Mouse (Mus musculus) mouse embryonic stem cell (cell line): ENCODE data around the gene Clic4.

Experiments used
- in situ Hi-C, 2 experiments: fragments of 300-500 bp; cut with MboI; formaldehyde crosslinking; loops; 1 replicate in 1 of 2; 3 replicates in 1 of 2; pipeline ENCODE4 v1.14.3; 2019 to 2020; ENCODE audit warnings: low sequenced_read_pairs in 2 of 2, low pct_unique_long_range_greater_than_20kb in 1 of 2, mixed read lengths in 1 of 2; ENCODE audit not compliant: unreplicated experiment in 1 of 2

Clic4 gene

GRCm38 (mm10) chr4:135244335-135244734, 28.3 kb downstream of the Clic4 start:
- in situ Hi-C loops = no loop called here

GRCm38 (mm10) chr4:135242913-135243541, 29.6 kb downstream of the Clic4 start:
- in situ Hi-C loops = no loop called here

- in situ Hi-C loops = no loop called here
These were observed 30.2 kb downstream of the Clic4 start for GRCm38 (mm10) chr4:135242383-135242782.

GRCm38 (mm10) chr4:135241669-135242068, 30.9 kb downstream of the Clic4 start:
- in situ Hi-C loops = no loop called here

GRCm38 (mm10) chr4:135241106-135241505, 31.5 kb downstream of the Clic4 start:
- in situ Hi-C loops = no loop called here

GRCm38 (mm10) chr4:135240329-135240728, 32.3 kb downstream of the Clic4 start:
- in situ Hi-C loops = no loop called here

GRCm38 (mm10) chr4:135238706-135239510, 33.7 kb downstream of the Clic4 start:
- in situ Hi-C loops = no loop called here

- in situ Hi-C loops = no loop called here
These were observed 36.0 kb downstream of the Clic4 start for GRCm38 (mm10) chr4:135236658-135237057.

- in situ Hi-C loops = no loop called here
These were observed 37.1 kb downstream of the Clic4 start for GRCm38 (mm10) chr4:135235546-135235945.

- in situ Hi-C loops = no loop called here
These were observed 40.1 kb downstream of the Clic4 start for GRCm38 (mm10) chr4:135232563-135232962.

GRCm38 (mm10) chr4:135231543-135231942, 41.1 kb downstream of the Clic4 start:
- in situ Hi-C loops = no loop called here

- in situ Hi-C loops = no loop called here
These were observed 41.5 kb downstream of the Clic4 start for GRCm38 (mm10) chr4:135231136-135231535.

GRCm38 (mm10) chr4:135230661-135231060, 42.0 kb downstream of the Clic4 start:
- in situ Hi-C loops = no loop called here

- in situ Hi-C loops = loop anchor here in 1 of 2 experiments (10.0 kb wide), 1 partner anchor 85 kb away; no protein-coding TSS in a partner anchor
These were observed 42.7 kb downstream of the Clic4 start for GRCm38 (mm10) chr4:135229871-135230270.

GRCm38 (mm10) chr4:135228136-135228535, 44.5 kb downstream of the Clic4 start:
- in situ Hi-C loops = loop anchor here in 1 of 2 experiments (10.0 kb wide), 1 partner anchor 87 kb away; no protein-coding TSS in a partner anchor

- in situ Hi-C loops = loop anchor here in 1 of 2 experiments (10.0 kb wide), 1 partner anchor 89 kb away; no protein-coding TSS in a partner anchor
These were observed 46.5 kb downstream of the Clic4 start for GRCm38 (mm10) chr4:135226008-135226667.

GRCm38 (mm10) chr4:135223808-135224207, 48.8 kb downstream of the Clic4 start:
- in situ Hi-C loops = loop anchor here (5.0 to 10.0 kb wide), 2 partner anchors 91 to 93 kb away; no protein-coding TSS in a partner anchor

GRCm38 (mm10) chr4:135221632-135222407, 50.8 kb downstream of the Clic4 start:
- in situ Hi-C loops = loop anchor here (5.0 to 10.0 kb wide), 2 partner anchors 93 to 95 kb away; no protein-coding TSS in a partner anchor
